Mouse (Mus musculus) embryo, embryonic 10 days (tissue): ENCODE measurements at regions not wholly inside any gene's neighbourhood (a gene's known extent, or its start where the extent isn't known, plus 50 kb on each side); places are given as distances from the start of the nearest gene placed in this dataset.

Source experiments
- DNase-seq: peaks from one replicate; pipeline ENCODE4 v3.0.0-alpha.2; 2015; ENCODE audit warnings: low spot score

GRCm38 (mm10) chr3:35102715-35103591, 452.7 kb downstream of the Sox2 start:
- DNase-seq: peak; percentile 87

- peak; percentile 69 for DNase-seq
Measured at GRCm38 (mm10) chr3:35104884-35105283, 454.7 kb downstream of the Sox2 start.

- no peak for DNase-seq
Measured at GRCm38 (mm10) chr3:35106097-35106496, 455.9 kb downstream of the Sox2 start.

GRCm38 (mm10) chr3:35133477-35133876, 483.3 kb downstream of the Sox2 start:
- DNase-seq: no peak

- DNase-seq: no peak
Measured at GRCm38 (mm10) chr3:35141500-35142220, 491.5 kb downstream of the Sox2 start.

GRCm38 (mm10) chr3:35142683-35143082, 492.5 kb downstream of the Sox2 start:
- DNase-seq: no peak

- DNase-seq: no peak
Measured at GRCm38 (mm10) chr3:35145569-35145968, 495.4 kb downstream of the Sox2 start.

GRCm38 (mm10) chr3:35146681-35147080, 496.5 kb downstream of the Sox2 start:
- no peak for DNase-seq

- peak; percentile 43 for DNase-seq
Measured at GRCm38 (mm10) chr3:35149251-35149691, 499.1 kb downstream of the Sox2 start.

GRCm38 (mm10) chr3:35152191-35152590, 502.0 kb downstream of the Sox2 start:
- DNase-seq: no peak

GRCm38 (mm10) chr3:35154266-35154665, 504.1 kb downstream of the Sox2 start:
- no peak for DNase-seq

- no peak for DNase-seq
Measured at GRCm38 (mm10) chr3:35168676-35169075, 518.5 kb downstream of the Sox2 start.

- no peak for DNase-seq
Measured at GRCm38 (mm10) chr3:35178759-35179440, 528.7 kb downstream of the Sox2 start.

GRCm38 (mm10) chr3:35208526-35208925, 545.4 kb upstream of the Atp11b start:
- no peak for DNase-seq

GRCm38 (mm10) chr3:35219394-35219793, 534.5 kb upstream of the Atp11b start:
- no peak for DNase-seq

- peak; percentile 42 for DNase-seq
Measured at GRCm38 (mm10) chr3:35221183-35221582, 532.7 kb upstream of the Atp11b start.

GRCm38 (mm10) chr3:35222251-35222650, 531.7 kb upstream of the Atp11b start:
- DNase-seq: peak; percentile 12

- DNase-seq: peak; percentile 66
Measured at GRCm38 (mm10) chr3:35225051-35225701, 528.7 kb upstream of the Atp11b start.

- no peak for DNase-seq
Measured at GRCm38 (mm10) chr3:35225774-35226365, 528.0 kb upstream of the Atp11b start.

GRCm38 (mm10) chr3:35231158-35231928, 522.6 kb upstream of the Atp11b start:
- no peak for DNase-seq

GRCm38 (mm10) chr3:35232487-35232886, 521.4 kb upstream of the Atp11b start:
- DNase-seq: no peak
